8 mouse cellular contexts compared by ENCODE assay signal in the genomic region with DNA sequence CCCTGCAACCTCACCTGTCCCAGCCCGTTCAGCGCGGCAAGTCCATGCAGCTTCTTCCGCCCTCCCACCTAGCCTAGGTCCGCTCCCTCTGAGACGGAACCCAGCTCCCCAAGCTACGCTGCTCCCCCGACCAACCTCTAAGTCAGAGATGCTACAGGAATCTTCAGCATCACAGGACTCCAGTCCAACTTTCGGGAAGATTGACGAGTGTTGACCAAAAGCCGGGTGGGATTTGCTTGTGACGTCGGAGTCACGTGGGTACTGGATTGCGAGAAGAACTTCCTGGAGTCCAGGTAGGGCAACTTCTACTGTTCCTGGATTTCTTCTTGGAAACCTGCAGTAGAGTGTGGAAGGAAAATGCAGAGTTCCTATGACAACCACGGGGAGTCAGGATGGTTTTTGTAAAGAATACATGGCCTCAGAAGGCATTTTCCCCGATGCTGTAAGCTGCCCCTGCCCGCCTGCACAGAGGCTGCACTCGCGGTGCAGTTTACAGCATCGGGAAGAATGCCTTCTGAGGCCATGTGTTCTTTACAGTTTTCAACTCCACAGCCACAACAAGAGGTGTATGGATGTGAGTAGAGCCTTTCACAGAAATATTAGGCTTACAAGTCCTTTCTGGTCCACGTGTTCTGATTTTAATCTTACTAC. TPM values are rescaled to one million over a fixed set of nuclear protein-coding genes. Genes with fewer than 3 reads are reported as not detected.
A peak's percentile ranks its signal among the peaks of the same experiment; 100 is the strongest.
DNase-seq lines count a peak whose midpoint lies in the region; ATAC-seq and TF ChIP-seq lines count a peak whose summit lies in the region.

A gene (minus strand): TSS at position 212 of the 651 bp plus-strand sequence.

- DNase-seq in A20 (ENCODE audit: low read depth, low spot score): peak; percentile 86
- peak; percentile 29 for DNase-seq in adrenal gland, postnatal 14 days
- DNase-seq in heart, postnatal 4 days: peak; percentile 10
- DNase-seq in layer of hippocampus, adult 18-20 months (ENCODE audit: low spot score in 2 of 2): peak; percentile 23 to 46
- DNase-seq in lung, embryonic 14.5 days: peak; percentile 68
- peak; percentile 15 to 28 for DNase-seq in thymus, adult 18-20 months

- no peaks in the 10 kb centered on the region for H3K4me1 ChIP-seq in embryonic facial prominence, embryonic 12.5 days
- H3K4me1 ChIP-seq in lung, embryonic 14.5 days (ENCODE audit: insufficient read depth): no peaks in the 10 kb centered on the region

- H3K9ac ChIP-seq in embryonic facial prominence, embryonic 12.5 days: peak within 1 kb of the TSS; percentile 60
- H3K9ac ChIP-seq in lung, embryonic 14.5 days: peak within 1 kb of the TSS; percentile 55

- WGBS in embryonic facial prominence, embryonic 12.5 days: 3% methylated on average over 22 of the region's 22 CpGs
- WGBS in lung, embryonic 14.5 days: 1% methylated on average over 22 of the region's 22 CpGs

- H3K4me3 ChIP-seq in embryonic facial prominence, embryonic 12.5 days: peak within 1 kb of the TSS; percentile 59
- peak within 1 kb of the TSS; percentile 50 for H3K4me3 ChIP-seq in lung, embryonic 14.5 days (ENCODE audit: low read depth, low read length)

- H3K36me3 ChIP-seq in embryonic facial prominence, embryonic 12.5 days: no peaks in the 10 kb centered on the region
- no peaks in the 10 kb centered on the region for H3K36me3 ChIP-seq in lung, embryonic 14.5 days (ENCODE audit: insufficient read depth)

- TF ChIP-seq CTCF in lung, embryonic 14.5 days (IDR thresholded peaks at IDR 0.05; ENCODE audit: low read depth): no peak

- H3K9me3 ChIP-seq in embryonic facial prominence, embryonic 12.5 days: no peaks in the 10 kb centered on the region
- no peaks in the 10 kb centered on the region for H3K9me3 ChIP-seq in lung, embryonic 14.5 days (ENCODE audit: low read depth, low read length)

- ATAC-seq in embryonic facial prominence, embryonic 12.5 days (ENCODE audit: insufficient number of reproducible peaks, insufficient read depth, low FRiP score, low TSS enrichment): peak; percentile 83
- peak; percentile 92 for ATAC-seq in lung, embryonic 14.5 days (ENCODE audit: insufficient read depth)
- peak; percentile 78 for ATAC-seq in neutrophil, adult 5-6 weeks (ENCODE audit: extremely low read depth, insufficient number of reproducible peaks, low FRiP score, poor library complexity, severe bottlenecking)

- H3K27ac ChIP-seq in embryonic facial prominence, embryonic 12.5 days: no peak within 1 kb of the TSS
- H3K27ac ChIP-seq in lung, embryonic 14.5 days (ENCODE audit: low read depth): no peak within 1 kb of the TSS

- peak within 1 kb of the TSS; percentile 68 for H3K4me2 ChIP-seq in embryonic facial prominence, embryonic 12.5 days (replicated peaks)
- peak within 1 kb of the TSS; percentile 78 for H3K4me2 ChIP-seq in lung, embryonic 14.5 days

- H3K27me3 ChIP-seq in embryonic facial prominence, embryonic 12.5 days: no peaks in the 10 kb centered on the region
- no peaks in the 10 kb centered on the region for H3K27me3 ChIP-seq in lung, embryonic 14.5 days (ENCODE audit: insufficient read depth, low read length)

RNA-seq across cellular contexts. Expression of the gene that starts here (rescaled TPM):
- total RNA-seq in adrenal gland, postnatal 14 days (2021): 0.71 TPM in 1 of 2 replicates, not detected in the other
- polyA plus RNA-seq in embryonic facial prominence, embryonic 12.5 days (2016; fragmentation: Nextera tagmentation; extraction: Ambion mirVana): 1.0 and 1.1 TPM in 2 replicates
- under 1 TPM in 1 of 2 experiments, not detected in 1; 0.38 TPM for total RNA-seq in heart, postnatal 4 days (2021)
- total RNA-seq in layer of hippocampus, adult 18-20 months (2021): 1 to 10 TPM; 1.4 to 2.8 TPM
- polyA plus RNA-seq in lung, embryonic 14.5 days (2014; fragmentation: Nextera tagmentation; extraction: Ambion mirVana): 1.0 and 1.2 TPM in 2 replicates
- total RNA-seq in neutrophil, adult 5-6 weeks (2017): 1.7 and 4.2 TPM in 2 replicates

Comparison
In these comparisons a context has a peak if more than half of its experiments do, and no peak if none do; other contexts are left out.
1. Peak in DNase-seq in adrenal gland, postnatal 14 days; RNA of the gene not detected or under 1 TPM.
2. Peak in DNase-seq in heart, postnatal 4 days; RNA of the gene not detected or under 1 TPM.
3. DNase-seq: peak in every context shown above with its lines; median percentile 86 in A20; 68 in lung, embryonic 14.5 days; 34 in layer of hippocampus, adult 18-20 months; 29 in adrenal gland, postnatal 14 days; 22 in thymus, adult 18-20 months; 10 in heart, postnatal 4 days.